Mouse (Mus musculus): ENCODE measurements around the gene Rab31. TPM values are rescaled to one million over a fixed set of nuclear protein-coding genes. Genes with fewer than 3 reads are reported as not detected.

Gene Rab31
- polyA plus RNA-seq, 1 experiment, result 18.0 TPM

DNA sequence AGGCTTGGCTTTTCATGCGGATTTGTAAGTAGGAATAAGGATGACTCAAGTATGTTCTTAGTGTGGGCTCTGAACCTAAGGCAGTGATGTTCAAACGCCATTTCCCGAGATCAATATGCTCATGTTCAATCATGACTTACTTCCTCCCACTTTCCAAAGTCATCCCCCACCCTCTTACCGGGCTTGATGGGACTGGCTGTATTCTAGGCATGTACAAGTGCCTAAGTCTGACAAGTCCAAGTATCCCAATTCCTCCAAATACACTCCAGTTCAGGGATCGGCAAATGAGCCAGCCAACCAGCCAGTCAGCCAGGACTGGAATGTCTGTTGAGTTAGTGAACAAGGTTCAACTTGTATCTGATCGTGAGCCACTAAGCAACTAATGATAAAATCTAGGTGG is 146.3 kb downstream of the Rab31 start:
- no peak overlapping the region for H3K4me3 ChIP-seq (replicated peaks; ENCODE audit: control insufficient read depth, low read depth, low read length)
- no peaks in the 10 kb centered on the region for H3K4me1 ChIP-seq (ENCODE audit: control insufficient read depth, insufficient read depth, low read length)
- no peak for TF ChIP-seq POLR2A (IDR thresholded peaks at IDR 0.05; ENCODE audit: borderline replicate concordance, control insufficient read depth, low read depth, low read length)
- no peak for TF ChIP-seq CTCF (IDR thresholded peaks at IDR 0.05; ENCODE audit: control insufficient read depth, insufficient read depth, low read length)
- no peak overlapping the region for H3K27ac ChIP-seq (ENCODE audit: control insufficient read depth, insufficient read depth, low read depth, low read length, poor library complexity)
- 81% methylated on average over 6 of the region's 6 CpGs for WGBS

DNA sequence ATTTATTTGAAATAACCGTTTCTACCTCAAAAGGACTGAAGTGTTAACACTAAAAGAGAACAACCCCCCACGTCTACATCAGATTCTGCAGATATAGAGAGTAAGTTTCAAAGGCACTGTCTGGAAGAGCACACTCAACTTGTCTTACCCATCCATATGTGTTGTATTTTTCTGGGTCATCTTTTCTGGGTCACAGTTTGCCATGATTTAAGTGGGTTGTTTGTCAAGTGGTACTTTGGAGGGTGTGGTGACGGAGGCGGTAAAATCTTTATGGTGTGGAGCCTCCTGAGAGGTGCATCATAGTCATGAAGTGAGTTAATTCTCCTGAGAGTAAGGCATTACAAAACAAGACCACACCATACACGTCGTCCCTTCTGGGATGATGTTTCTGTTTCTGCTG is 147.0 kb downstream of the Rab31 start:
- Histone ChIP-seq H3K27ac (ENCODE audit: control insufficient read depth, insufficient read depth, low read depth, low read length, poor library complexity) (no peak overlapping the region), H3K4me1 (ENCODE audit: control insufficient read depth, insufficient read depth, low read length) (no peaks in the 10 kb centered on the region), H3K4me3 (replicated peaks; ENCODE audit: control insufficient read depth, low read depth, low read length) (no peak overlapping the region)
- WGBS, result 87% methylated on average over 6 of the region's 6 CpGs
- no peak for TF ChIP-seq CTCF (IDR thresholded peaks at IDR 0.05; ENCODE audit: control insufficient read depth, insufficient read depth, low read length)
- TF ChIP-seq POLR2A (IDR thresholded peaks at IDR 0.05; ENCODE audit: borderline replicate concordance, control insufficient read depth, low read depth, low read length), result no peak

DNA sequence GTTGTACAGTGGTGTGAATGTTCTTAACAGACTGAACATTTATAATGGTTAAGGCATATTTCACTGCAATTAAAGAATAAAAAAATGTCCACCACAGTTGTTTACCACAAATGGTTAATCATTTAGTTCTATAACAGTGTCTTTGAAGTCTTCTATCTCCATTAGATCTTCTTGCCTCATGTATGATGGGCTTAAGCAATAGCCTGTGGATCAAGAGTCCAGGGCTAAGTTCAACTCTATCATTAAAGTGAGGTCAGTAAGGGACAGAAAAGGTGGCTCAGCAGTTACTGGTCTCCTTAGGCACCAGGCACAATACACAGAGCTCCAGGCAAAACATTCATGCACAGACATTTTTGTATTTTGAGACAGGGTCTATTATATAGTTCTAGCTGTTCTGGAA is 149.4 kb downstream of the Rab31 start:
- TF ChIP-seq POLR2A (IDR thresholded peaks at IDR 0.05; ENCODE audit: borderline replicate concordance, control insufficient read depth, low read depth, low read length) (no peak), CTCF (IDR thresholded peaks at IDR 0.05; ENCODE audit: control insufficient read depth, insufficient read depth, low read length) (no peak)
- Histone ChIP-seq H3K4me1 (ENCODE audit: control insufficient read depth, insufficient read depth, low read length) (no peaks in the 10 kb centered on the region), H3K4me3 (replicated peaks; ENCODE audit: control insufficient read depth, low read depth, low read length) (no peak overlapping the region), H3K27ac (ENCODE audit: control insufficient read depth, insufficient read depth, low read depth, low read length, poor library complexity) (no peak overlapping the region)

DNA sequence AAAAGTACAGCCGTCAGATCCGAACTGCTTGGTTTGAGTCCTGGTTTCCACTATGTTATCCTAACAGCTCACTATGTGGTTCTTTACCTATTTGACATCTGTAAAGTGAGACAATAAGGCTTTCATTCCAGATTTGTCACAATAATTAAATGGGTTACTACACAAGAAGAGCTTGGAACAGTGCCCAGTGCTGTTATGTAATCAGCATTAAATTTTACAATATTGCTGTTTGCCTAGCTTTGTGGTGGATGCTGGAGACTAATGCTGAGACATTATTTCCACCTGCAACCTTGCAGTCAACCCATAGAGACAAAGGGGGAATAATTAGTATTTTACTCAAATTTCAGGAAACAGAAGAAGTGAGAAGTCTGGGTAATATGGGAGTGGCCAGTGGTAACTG is 154.1 kb downstream of the Rab31 start:
- TF ChIP-seq CTCF (IDR thresholded peaks at IDR 0.05; ENCODE audit: control insufficient read depth, insufficient read depth, low read length) (no peak), POLR2A (IDR thresholded peaks at IDR 0.05; ENCODE audit: borderline replicate concordance, control insufficient read depth, low read depth, low read length) (no peak)
- no peaks in the 10 kb centered on the region for H3K4me1 ChIP-seq (ENCODE audit: control insufficient read depth, insufficient read depth, low read length)
- 91% methylated on average over 2 of the region's 2 CpGs for WGBS
- H3K4me3 ChIP-seq (replicated peaks; ENCODE audit: control insufficient read depth, low read depth, low read length), result no peak overlapping the region
- H3K27ac ChIP-seq (ENCODE audit: control insufficient read depth, insufficient read depth, low read depth, low read length, poor library complexity), result no peak overlapping the region

DNA sequence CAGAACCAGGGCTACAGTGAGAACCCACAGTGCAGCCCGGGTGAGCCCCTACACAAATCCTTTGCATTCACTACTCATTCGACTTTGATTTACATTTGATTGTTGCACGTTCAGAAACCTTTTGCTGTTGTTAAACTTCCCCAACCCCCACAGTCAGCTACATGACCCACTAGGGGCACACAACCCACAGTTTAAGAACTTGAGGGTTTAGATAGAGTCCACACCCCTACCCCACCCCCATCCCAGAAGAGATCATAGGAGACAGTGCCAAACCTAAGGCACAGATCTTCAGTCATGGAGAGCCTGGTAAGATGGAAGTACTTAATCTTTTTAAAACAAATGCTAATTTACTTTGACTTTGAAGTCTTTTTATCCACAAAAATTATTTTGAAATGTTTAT is 156.9 kb downstream of the Rab31 start:
- H3K27ac ChIP-seq (ENCODE audit: control insufficient read depth, insufficient read depth, low read depth, low read length, poor library complexity), result no peak overlapping the region
- H3K4me1 ChIP-seq (ENCODE audit: control insufficient read depth, insufficient read depth, low read length), result no peaks in the 10 kb centered on the region
- H3K4me3 ChIP-seq (replicated peaks; ENCODE audit: control insufficient read depth, low read depth, low read length), result no peak overlapping the region
- WGBS, result 33% methylated on average over 3 of the region's 3 CpGs
- TF ChIP-seq CTCF (IDR thresholded peaks at IDR 0.05; ENCODE audit: control insufficient read depth, insufficient read depth, low read length) (no peak), POLR2A (IDR thresholded peaks at IDR 0.05; ENCODE audit: borderline replicate concordance, control insufficient read depth, low read depth, low read length) (no peak)

DNA sequence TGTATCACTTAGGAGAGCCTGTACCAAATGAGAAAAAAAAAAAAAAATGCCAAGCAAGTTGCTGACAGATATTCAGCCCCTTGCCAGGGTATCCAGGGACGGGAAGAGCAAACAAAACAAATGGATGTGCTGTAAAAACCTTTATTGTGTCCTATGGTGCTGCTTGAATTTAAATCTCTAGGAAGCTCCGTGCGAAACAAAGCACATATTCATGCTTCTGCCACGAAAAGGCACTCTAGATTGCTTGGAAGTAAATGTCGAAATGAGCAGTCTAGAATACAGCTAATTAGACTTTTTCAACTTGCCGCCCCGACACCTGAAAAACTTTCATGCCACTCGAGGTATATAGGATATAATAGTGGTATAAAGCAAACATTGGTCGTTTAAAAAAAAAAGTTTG is 158.1 kb downstream of the Rab31 start:
- TF ChIP-seq POLR2A (IDR thresholded peaks at IDR 0.05; ENCODE audit: borderline replicate concordance, control insufficient read depth, low read depth, low read length) (no peak), CTCF (IDR thresholded peaks at IDR 0.05; ENCODE audit: control insufficient read depth, insufficient read depth, low read length) (no peak)
- Histone ChIP-seq H3K4me3 (replicated peaks; ENCODE audit: control insufficient read depth, low read depth, low read length) (peak overlapping the region; percentile 80), H3K4me1 (ENCODE audit: control insufficient read depth, insufficient read depth, low read length) (peaks cover 2% of the 10 kb centered on the region), H3K27ac (ENCODE audit: control insufficient read depth, insufficient read depth, low read depth, low read length, poor library complexity) (no peak overlapping the region; the same call in 1 of the 2 replicates)
- 5% methylated on average over 9 of the region's 9 CpGs for WGBS

DNA sequence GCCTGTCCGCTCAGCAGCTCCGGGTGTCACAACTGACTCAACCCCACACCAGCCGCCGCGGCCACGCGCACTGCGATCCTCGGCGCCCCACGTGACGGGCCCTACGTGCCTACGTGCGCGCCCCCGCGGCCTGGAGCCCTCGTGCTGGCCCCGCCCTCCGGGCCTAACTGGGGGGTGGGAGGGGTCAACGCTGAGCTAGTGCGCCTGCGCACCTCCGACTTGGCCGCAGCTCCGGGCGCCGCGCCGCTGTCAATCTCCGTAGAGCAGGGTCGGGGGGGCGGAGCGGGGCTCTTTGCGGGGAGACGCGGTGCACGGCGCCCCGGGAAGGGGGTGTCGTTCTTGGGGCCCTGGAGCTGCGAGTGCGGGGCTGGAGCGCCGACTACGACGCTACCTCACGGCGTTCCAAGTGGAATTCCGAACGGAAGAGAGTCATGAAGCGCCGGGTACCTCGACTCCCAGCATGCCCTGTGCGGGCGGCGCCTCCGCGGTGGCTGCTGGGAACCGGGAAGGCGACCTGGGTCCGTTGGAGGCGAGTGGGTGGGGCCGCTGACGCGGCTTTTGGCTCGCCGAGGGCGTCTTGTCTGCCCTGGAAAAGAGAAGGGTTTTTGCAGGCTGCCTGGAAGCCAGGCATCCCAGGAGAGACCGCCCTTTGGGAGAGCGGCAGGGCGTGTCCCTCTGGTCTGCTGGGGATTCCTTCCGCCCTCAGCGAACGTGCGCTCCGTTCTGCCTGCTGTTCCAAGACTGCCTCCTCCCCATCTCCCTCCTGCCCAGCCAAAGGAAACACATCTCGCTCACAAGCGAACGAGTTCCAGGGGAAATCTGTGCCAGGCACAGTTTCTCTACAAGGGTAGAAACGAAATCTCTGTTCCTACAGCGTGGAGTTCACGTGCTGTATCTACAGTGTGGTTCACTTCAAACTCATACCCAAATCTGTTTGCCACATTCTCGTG is 158.8 kb downstream of the Rab31 start, which contains the start of gene Vapa:
TSS of gene Vapa (minus strand) at position 93 of the 950 bp plus-strand sequence.
- WGBS, result under 1% methylated on average over 85 of the region's 85 CpGs
- peaks cover 5% of the 10 kb centered on the region for H3K4me1 ChIP-seq (ENCODE audit: control insufficient read depth, insufficient read depth, low read length)
- peak within 1 kb of the TSS; percentile 80 for H3K4me3 ChIP-seq (replicated peaks; ENCODE audit: control insufficient read depth, low read depth, low read length)
- peak; percentile 78; the same call in 1 of the 2 replicates for TF ChIP-seq POLR2A (IDR thresholded peaks at IDR 0.05; ENCODE audit: borderline replicate concordance, control insufficient read depth, low read depth, low read length)
- TF ChIP-seq CTCF (IDR thresholded peaks at IDR 0.05; ENCODE audit: control insufficient read depth, insufficient read depth, low read length), result no peak
- peak within 1 kb of the TSS; percentile 97 for H3K27ac ChIP-seq (ENCODE audit: control insufficient read depth, insufficient read depth, low read depth, low read length, poor library complexity)

DNA sequence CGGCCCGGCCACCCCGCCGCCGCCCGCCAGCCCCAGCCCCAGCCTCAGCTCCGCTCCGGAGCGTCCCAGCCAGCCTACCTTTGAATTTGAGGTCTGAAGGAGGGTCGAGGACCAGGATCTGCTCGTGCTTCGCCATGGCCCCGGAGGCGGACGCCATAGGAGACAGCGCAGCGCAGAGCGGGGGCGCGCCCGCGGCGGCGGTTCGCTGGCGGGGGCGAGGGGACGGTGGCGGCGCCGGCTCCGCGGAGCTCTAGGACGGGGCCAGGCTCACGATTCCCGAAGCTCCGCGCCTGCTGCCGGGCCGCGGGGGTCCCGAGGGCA is 159.4 kb downstream of the Rab31 start:
- H3K27ac ChIP-seq (ENCODE audit: control insufficient read depth, insufficient read depth, low read depth, low read length, poor library complexity), result peak overlapping the region; percentile 97
- H3K4me3 ChIP-seq (replicated peaks; ENCODE audit: control insufficient read depth, low read depth, low read length), result peak overlapping the region; percentile 78
- 2% methylated on average over 39 of the region's 42 CpGs for WGBS
- peaks cover 5% of the 10 kb centered on the region for H3K4me1 ChIP-seq (ENCODE audit: control insufficient read depth, insufficient read depth, low read length)
- TF ChIP-seq CTCF (IDR thresholded peaks at IDR 0.05; ENCODE audit: control insufficient read depth, insufficient read depth, low read length), result no peak
- no peak for TF ChIP-seq POLR2A (IDR thresholded peaks at IDR 0.05; ENCODE audit: borderline replicate concordance, control insufficient read depth, low read depth, low read length)

Data from bone marrow, adult 2 months (tissue).